Mouse (Mus musculus): ENCODE results near the gene Gpatch8.

Gpatch8 gene

GRCm38 (mm10) chr11:102556031-102556715 is at the start of gene Gpatch8:
Gene Gpatch8, minus strand, starts transcription at chr11:102556392.
- peak; percentile 96 for DNase-seq (ENCODE audit: low spot score)

GRCm38 (mm10) chr11:102604777-102605552 is 48.8 kb upstream of the Gpatch8 start:
- DNase-seq (ENCODE audit: low spot score) = no peak

- peak; percentile 74 for DNase-seq (ENCODE audit: low spot score)
Observed at GRCm38 (mm10) chr11:102604010-102604584, 47.9 kb upstream of the Gpatch8 start, which contains the start of gene Fzd2. Gene Fzd2, plus strand, starts transcription at chr11:102604396.

GRCm38 (mm10) chr11:102603496-102603850 is 47.3 kb upstream of the Gpatch8 start:
- DNase-seq (ENCODE audit: low spot score) = peak; percentile 19

- DNase-seq (ENCODE audit: low spot score) = no peak
Observed at GRCm38 (mm10) chr11:102602816-102603495, 46.8 kb upstream of the Gpatch8 start.

- no peak for DNase-seq (ENCODE audit: low spot score)
Observed at GRCm38 (mm10) chr11:102599912-102600311, 43.7 kb upstream of the Gpatch8 start.

GRCm38 (mm10) chr11:102595341-102595820 is 39.2 kb upstream of the Gpatch8 start:
- no peak for DNase-seq (ENCODE audit: low spot score)

- no peak for DNase-seq (ENCODE audit: low spot score)
Observed at GRCm38 (mm10) chr11:102587554-102587953, 31.4 kb upstream of the Gpatch8 start.

GRCm38 (mm10) chr11:102586445-102587130 is 30.4 kb upstream of the Gpatch8 start:
- no peak for DNase-seq (ENCODE audit: low spot score)

GRCm38 (mm10) chr11:102582736-102583135 is 26.5 kb upstream of the Gpatch8 start:
- DNase-seq (ENCODE audit: low spot score) = no peak

GRCm38 (mm10) chr11:102582016-102582610 is 25.9 kb upstream of the Gpatch8 start:
- no peak for DNase-seq (ENCODE audit: low spot score)

- no peak for DNase-seq (ENCODE audit: low spot score)
Observed at GRCm38 (mm10) chr11:102581281-102582015, 25.3 kb upstream of the Gpatch8 start.

GRCm38 (mm10) chr11:102580034-102580330 is 23.8 kb upstream of the Gpatch8 start:
- DNase-seq (ENCODE audit: low spot score) = no peak

GRCm38 (mm10) chr11:102579165-102580033 is 23.2 kb upstream of the Gpatch8 start, which contains the start of gene Gm11627:
Gene Gm11627, minus strand, starts transcription at chr11:102579461.
- DNase-seq (ENCODE audit: low spot score) = no peak

- DNase-seq (ENCODE audit: low spot score) = peak; percentile 32
Observed at GRCm38 (mm10) chr11:102578341-102579118, 22.3 kb upstream of the Gpatch8 start.

- no peak for DNase-seq (ENCODE audit: low spot score)
Observed at GRCm38 (mm10) chr11:102576050-102576754, 20.0 kb upstream of the Gpatch8 start.

GRCm38 (mm10) chr11:102575034-102575433 is 18.8 kb upstream of the Gpatch8 start:
- DNase-seq (ENCODE audit: low spot score) = no peak
